Mouse (Mus musculus) liver, embryonic 14.5 days (tissue): ENCODE measurements around the gene Cacna1g.

Source experiments
- CTCF ChIP-seq: IDR thresholded peaks from 2 replicates; pipeline ENCODE4 v1.5.1; 2016; ENCODE audit warnings: antibody characterized with exemption, low read depth, control low read depth
- EP300 ChIP-seq: IDR thresholded peaks from 2 replicates; pipeline ENCODE4 v1.6.1; 2016; ENCODE audit warnings: antibody characterized with exemption, low read depth

GRCm38 (mm10) chr11:94369981-94370380 lies 104.0 kb downstream of the Cacna1g start:
- TF ChIP-seq CTCF = no peak
- TF ChIP-seq EP300 = no peak
